Mouse (Mus musculus) embryonic facial prominence, embryonic 10.5 days (tissue): ENCODE results near the gene Hes3. TPM values are rescaled to one million over a fixed set of nuclear protein-coding genes. Genes with fewer than 3 reads are reported as not detected.

Source experiments
- DNase-seq: peaks from one replicate; pipeline ENCODE4 v3.0.0-alpha.2; 2017; ENCODE audit warnings: low spot score
- H3K27ac ChIP-seq: fragments of 300-500 bp; sonication (generic); replicated peaks from 2 replicates; pipeline ENCODE4 v1.5.1; 2016; ENCODE audit warnings: mild to moderate bottlenecking
- H3K27me3 ChIP-seq: fragments of 300-500 bp; sonication (generic); replicated peaks from 2 replicates; pipeline ENCODE4 v1.6.1; 2016; ENCODE audit warnings: low read depth, mild to moderate bottlenecking; ENCODE audit not compliant: poor library complexity, severe bottlenecking
- H3K36me3 ChIP-seq: fragments of 300-500 bp; sonication (generic); replicated peaks from 2 replicates; pipeline ENCODE4 v1.6.1; 2016; ENCODE audit warnings: mild to moderate bottlenecking, moderate library complexity
- H3K4me1 ChIP-seq: fragments of 300-500 bp; sonication (generic); 2 replicates; pipeline ENCODE4 v1.6.1; 2016
- H3K4me3 ChIP-seq: fragments of 300-500 bp; sonication (generic); 2 replicates; pipeline ENCODE4 v1.5.1; 2016; ENCODE audit warnings: mild to moderate bottlenecking, moderate library complexity
- H3K9me3 ChIP-seq: fragments of 300-500 bp; sonication (generic); 2 replicates; pipeline ENCODE4 v1.6.1; 2016; ENCODE audit warnings: mild to moderate bottlenecking
- WGBS: fragments of 180-500 bp; shearing (Covaris S2); methylation state at CpG from one replicate; pipeline ENCODE4 v1.1.7; 2016; 5-methylcytosine and 5-hydroxymethylcytosine counted together
- polyA plus RNA-seq: library from polyadenylated mRNA; unstranded; fragments of >200 nt; fragmentation: Nextera tagmentation; extraction: Ambion mirVana; gene quantifications from 2 replicates; pipeline ENCODE4 v1.2.1, GENCODE M21; 2016

Gene Hes3
- polyA plus RNA-seq, 1 experiment from 2014 or later, result 0.10 TPM

DNA sequence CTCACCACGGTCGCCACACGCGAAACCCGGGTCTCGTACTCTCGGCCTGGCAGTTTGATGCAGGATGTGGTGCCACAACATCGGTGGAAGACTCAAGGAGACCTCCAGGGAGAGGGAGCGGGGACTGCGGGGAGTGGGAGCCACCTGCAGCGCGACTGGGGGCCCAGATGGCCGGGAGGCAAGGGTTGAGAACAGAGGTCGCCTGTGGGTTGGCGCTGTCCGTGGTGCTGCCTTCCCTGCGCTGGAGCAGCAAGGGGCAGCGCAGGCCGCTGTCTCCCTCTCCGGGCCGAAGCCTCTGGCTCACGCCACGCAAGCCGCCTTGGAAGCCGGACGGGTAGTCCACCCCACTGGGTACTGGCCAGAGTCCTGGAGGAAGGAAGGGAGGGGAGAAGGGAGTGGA is 4.6 kb downstream of the Hes3 start:
- Histone ChIP-seq H3K27ac (no peak overlapping the region), H3K4me3 (peak overlapping the region; percentile 8; the same call in 1 of the 2 replicates)
- 4% methylated on average over 26 of the region's 26 CpGs for WGBS

DNA sequence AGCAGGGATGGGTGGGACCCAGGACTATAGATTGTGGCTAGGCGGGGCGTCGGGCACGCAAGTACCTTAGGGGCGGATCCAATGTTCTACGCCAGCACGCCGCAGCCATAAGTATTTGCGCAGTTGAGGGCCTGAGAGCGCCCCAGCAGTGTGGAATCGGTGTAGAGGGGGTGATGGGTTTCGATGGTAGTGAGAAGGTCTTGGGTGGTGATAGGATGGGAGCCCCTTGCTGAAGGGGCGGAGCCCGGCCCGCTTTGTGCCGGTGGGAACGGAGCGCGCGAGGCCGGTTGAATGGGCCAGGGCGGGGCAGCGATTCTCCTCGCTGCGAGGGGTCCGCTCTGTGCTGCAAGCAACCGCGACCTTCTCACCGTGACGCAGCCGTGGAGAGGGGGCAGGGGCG is 5.3 kb downstream of the Hes3 start:
- peak overlapping the region; percentile 43 for H3K4me3 ChIP-seq
- 2% methylated on average over 32 of the region's 32 CpGs for WGBS
- H3K4me1 ChIP-seq, result peaks cover 52% of the 10 kb centered on the region
- H3K27ac ChIP-seq, result no peak overlapping the region
- peaks cover 2% of the 10 kb centered on the region; the same call in 1 of the 2 replicates for H3K9me3 ChIP-seq
- no peak for DNase-seq
- H3K27me3 ChIP-seq, result peaks cover 99% of the 10 kb centered on the region
- no peaks in the 10 kb centered on the region for H3K36me3 ChIP-seq

More for the DNA sequence above, 4.6 kb downstream of the Hes3 start:
- Histone ChIP-seq H3K36me3 (no peaks in the 10 kb centered on the region), H3K4me1 (peaks cover 59% of the 10 kb centered on the region), H3K27me3 (peaks cover 99% of the 10 kb centered on the region), H3K9me3 (peaks cover 2% of the 10 kb centered on the region; the same call in 1 of the 2 replicates)
- peak; percentile 84 for DNase-seq

DNA sequence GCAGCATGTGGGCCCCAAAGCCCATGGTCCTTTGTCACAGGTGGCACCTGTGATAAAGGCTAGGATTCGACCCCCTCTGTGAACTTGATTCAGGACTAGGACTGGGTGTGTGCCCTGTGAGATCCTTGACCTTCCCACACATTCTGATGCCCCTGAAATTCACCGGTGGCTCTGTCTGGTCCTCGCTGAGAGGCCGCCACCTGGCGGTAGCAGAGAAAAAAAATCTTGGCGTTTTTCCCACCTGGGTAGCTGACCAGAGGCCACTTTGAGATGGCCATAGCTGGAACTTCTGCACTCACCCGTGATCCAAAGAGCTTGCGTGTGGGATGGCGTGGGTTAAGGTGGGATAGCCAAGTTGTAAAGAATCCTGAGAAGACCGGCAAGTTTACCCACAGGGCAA is 6.0 kb downstream of the Hes3 start:
- DNase-seq, result peak; percentile 70
- peaks cover 2% of the 10 kb centered on the region; the same call in 1 of the 2 replicates for H3K9me3 ChIP-seq
- no peak overlapping the region for H3K4me3 ChIP-seq
- peaks cover 46% of the 10 kb centered on the region for H3K4me1 ChIP-seq
- WGBS, result 4% methylated on average over 10 of the region's 10 CpGs
- peaks cover 99% of the 10 kb centered on the region for H3K27me3 ChIP-seq
- no peaks in the 10 kb centered on the region for H3K36me3 ChIP-seq
- H3K27ac ChIP-seq, result no peak overlapping the region

DNA sequence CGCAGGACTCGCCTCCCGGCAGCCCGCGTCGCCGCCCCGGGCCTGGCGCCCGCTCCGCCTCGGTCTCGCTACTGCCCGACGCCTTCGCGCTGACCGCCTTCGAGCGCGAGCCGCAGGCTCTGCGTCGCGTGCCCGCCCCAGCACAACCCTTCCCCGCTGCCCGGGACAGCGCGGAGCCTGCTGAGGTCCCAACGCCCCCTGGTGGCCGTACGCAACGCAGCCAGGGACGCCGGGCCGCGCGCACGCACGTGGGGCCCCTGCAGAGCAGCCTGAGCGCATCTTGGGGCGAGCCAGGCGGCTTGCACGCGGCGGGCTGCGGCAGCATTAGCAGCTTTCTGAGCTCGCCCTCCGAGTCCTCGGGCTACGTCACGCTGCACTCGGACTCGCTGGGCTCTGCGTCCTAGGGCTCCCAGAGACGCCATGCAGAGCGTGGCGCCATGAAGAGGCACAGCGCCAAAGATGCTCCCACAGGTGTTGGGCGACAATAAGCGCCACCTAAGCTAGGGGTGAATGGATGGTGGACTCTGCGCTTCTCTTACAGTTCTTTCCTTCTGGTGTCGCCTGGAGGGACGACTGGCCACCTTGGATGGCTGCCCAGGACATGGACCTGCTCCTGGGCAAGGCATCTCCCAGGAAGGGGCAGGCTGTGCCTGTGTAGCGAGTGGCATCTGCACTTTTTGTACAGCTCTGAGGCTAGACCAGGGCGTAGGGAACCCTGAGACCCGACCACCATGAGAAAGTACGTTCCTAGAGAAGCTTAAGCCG is 8.1 kb downstream of the Hes3 start:
- 3% methylated on average over 70 of the region's 70 CpGs for WGBS

DNA sequence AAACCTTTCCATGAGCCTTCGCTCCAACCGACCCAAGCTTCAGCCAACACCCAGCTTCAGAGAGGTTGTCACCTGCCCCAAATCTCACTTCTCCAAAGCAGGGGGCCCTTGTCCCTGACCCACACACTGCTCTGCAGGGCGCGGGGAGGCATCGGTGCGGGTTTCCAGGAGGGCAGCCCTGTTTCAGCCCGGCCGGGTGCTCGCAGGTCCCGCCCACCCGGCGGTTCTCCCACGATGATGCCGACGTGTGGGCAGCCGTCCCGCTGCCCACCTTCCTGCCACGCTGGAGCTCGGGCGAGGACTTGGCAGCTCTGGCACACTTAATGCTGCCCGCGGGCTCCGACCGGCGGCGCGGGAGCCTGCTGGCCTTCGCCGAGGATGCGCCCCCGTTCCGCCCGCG is 8.7 kb downstream of the Hes3 start:
- H3K27me3 ChIP-seq, result peaks cover 92% of the 10 kb centered on the region
- no peak for DNase-seq
- H3K4me3 ChIP-seq, result peak overlapping the region; percentile 51
- H3K9me3 ChIP-seq, result no peaks in the 10 kb centered on the region
- H3K27ac ChIP-seq, result no peak overlapping the region; the same call in 1 of the 2 replicates
- H3K36me3 ChIP-seq, result 0 out of 2 replicates have a peak, but pooled peaks cover 3% of the 10 kb centered on the region
- H3K4me1 ChIP-seq, result peaks cover 32% of the 10 kb centered on the region
- WGBS, result 18% methylated on average over 34 of the region's 34 CpGs

More for the DNA sequence above, 8.1 kb downstream of the Hes3 start:
- H3K4me3 ChIP-seq, result peak overlapping the region; percentile 51
- H3K4me1 ChIP-seq, result peaks cover 37% of the 10 kb centered on the region
- peaks cover 99% of the 10 kb centered on the region for H3K27me3 ChIP-seq
- DNase-seq, result peak; percentile 93
- H3K36me3 ChIP-seq, result 0 out of 2 replicates have a peak, but pooled peaks cover 3% of the 10 kb centered on the region
- no peaks in the 10 kb centered on the region for H3K9me3 ChIP-seq
- H3K27ac ChIP-seq, result no peak overlapping the region; the same call in 1 of the 2 replicates

DNA sequence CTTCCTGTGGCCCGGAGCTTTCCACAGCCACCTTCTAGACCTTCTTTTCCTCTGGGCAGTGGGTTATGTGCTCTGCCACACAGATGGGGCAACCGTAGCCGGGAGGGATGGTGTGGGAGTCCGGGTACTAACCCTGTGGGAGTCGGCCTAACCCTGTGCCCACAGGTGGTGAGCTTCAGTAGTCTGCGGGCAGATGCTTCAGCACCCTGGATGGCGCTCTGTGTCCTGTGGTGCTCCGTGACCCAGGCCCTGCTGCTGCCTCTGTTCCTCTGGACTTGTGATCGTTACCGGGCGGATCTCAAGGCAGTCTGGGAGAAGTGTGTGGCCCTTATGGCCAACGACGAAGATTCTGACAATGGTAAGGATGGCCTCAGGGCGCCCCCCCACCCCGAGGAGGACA is 9.9 kb downstream of the Hes3 start:
- no peak overlapping the region for H3K27ac ChIP-seq
- WGBS, result 42% methylated on average over 15 of the region's 15 CpGs
- H3K4me1 ChIP-seq, result peaks cover 27% of the 10 kb centered on the region
- H3K9me3 ChIP-seq, result no peaks in the 10 kb centered on the region
- 0 out of 2 replicates have a peak, but pooled peaks cover 3% of the 10 kb centered on the region for H3K36me3 ChIP-seq
- peaks cover 89% of the 10 kb centered on the region for H3K27me3 ChIP-seq
- H3K4me3 ChIP-seq, result no peak overlapping the region
- no peak for DNase-seq

DNA sequence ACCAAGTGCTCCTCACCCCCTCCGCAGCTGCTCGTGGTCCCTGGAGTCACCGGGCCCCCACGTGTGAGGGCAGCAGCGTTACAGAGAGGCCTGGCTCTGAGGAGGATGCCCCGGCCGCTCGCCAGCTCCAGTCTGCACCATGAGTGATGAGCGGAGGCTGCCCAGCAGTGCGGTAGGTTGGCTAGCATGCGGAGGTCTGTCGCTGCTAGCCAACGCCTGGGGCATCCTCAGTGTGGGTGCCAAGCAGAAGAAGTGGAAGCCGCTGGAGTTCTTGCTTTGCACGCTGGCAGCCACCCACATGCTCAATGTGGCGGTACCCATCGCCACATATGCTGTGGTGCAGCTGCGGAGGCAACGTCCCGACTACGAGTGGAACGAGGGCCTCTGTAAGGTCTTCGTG is 12.5 kb downstream of the Hes3 start:
- no peak for DNase-seq
- 92% methylated on average over 23 of the region's 23 CpGs for WGBS
- Histone ChIP-seq H3K9me3 (no peaks in the 10 kb centered on the region), H3K36me3 (0 out of 2 replicates have a peak, but pooled peaks cover 3% of the 10 kb centered on the region), H3K4me3 (no peak overlapping the region), H3K27ac (no peak overlapping the region), H3K27me3 (peaks cover 89% of the 10 kb centered on the region), H3K4me1 (peaks cover 40% of the 10 kb centered on the region)

DNA sequence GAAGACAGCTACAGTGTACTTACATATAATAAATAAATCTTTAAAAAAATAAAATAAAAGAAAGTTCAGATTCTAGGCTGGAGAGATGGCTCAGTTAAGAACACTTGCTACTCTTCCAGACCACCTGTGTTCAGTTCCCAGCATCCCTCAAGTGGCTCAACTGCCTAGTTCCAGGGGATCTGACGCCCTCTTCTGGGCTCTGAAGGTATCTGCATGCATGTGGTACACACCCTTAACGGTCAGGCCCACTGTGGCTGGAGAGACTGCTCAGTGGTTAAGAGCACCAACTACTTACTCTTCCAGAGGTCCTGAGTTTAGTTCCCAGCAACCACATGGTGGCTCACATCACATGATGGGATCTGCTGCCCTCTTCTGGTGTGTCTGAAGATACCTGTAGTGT is 13.5 kb downstream of the Hes3 start:
- H3K4me1 ChIP-seq, result peaks cover 40% of the 10 kb centered on the region
- H3K27me3 ChIP-seq, result peaks cover 89% of the 10 kb centered on the region
- H3K4me3 ChIP-seq, result no peak overlapping the region
- H3K36me3 ChIP-seq, result 0 out of 2 replicates have a peak, but pooled peaks cover 3% of the 10 kb centered on the region
- DNase-seq, result no peak
- no peaks in the 10 kb centered on the region for H3K9me3 ChIP-seq
- 66% methylated on average over 2 of the region's 2 CpGs for WGBS
- H3K27ac ChIP-seq, result no peak overlapping the region

DNA sequence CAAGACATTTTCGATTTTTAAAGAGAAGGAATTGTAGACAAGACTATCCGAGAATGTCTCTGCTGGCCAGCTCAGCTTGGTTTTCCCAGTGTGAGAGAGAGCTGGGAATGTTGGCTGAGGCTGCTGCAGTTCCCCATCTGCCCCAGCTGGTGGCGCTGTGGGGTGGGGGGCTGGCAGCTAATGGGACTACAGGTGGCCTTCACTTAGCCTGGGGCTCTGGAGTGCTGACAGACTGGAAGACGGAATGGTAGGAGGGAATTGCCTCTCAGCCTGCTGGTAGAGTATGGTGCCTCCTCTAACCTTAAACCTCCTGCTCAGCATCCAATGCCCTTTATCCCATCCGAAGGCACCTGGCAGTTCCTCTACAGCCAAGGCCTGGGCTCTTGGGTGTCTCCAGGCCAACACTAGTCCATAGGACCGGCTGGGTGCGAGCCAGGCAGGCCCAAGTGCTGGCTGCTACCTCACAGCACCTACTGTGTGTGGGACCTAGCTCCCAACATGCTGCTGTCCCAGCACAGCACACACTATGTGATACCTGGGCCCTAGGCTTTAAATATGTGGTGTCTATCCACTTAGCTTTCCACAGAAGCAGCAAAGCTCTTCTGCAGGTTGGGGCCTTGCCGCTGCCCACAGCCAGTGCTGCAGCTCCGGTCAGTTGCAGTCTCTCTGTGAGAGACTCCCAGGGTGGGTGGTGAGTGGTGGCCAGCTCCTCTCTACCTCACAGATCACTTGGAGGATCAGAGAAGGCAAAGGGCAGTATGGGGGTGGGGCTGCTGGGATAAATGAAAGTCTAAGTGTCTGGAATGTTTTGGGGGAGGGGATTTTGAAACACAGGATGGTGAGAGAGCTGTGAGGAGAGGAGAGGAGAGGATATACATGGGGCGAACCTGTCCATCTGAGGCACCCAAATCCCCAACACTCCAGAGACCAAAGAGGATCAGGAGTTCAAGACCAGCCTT is 14.8 kb downstream of the Hes3 start:
- peaks cover 49% of the 10 kb centered on the region for H3K4me1 ChIP-seq
- peaks cover 88% of the 10 kb centered on the region for H3K27me3 ChIP-seq
- H3K9me3 ChIP-seq, result no peaks in the 10 kb centered on the region
- DNase-seq, result peak; percentile 66
- 0 out of 2 replicates have a peak, but pooled peaks cover 3% of the 10 kb centered on the region for H3K36me3 ChIP-seq
- H3K27ac ChIP-seq, result no peak overlapping the region
- 47% methylated on average over 10 of the region's 10 CpGs for WGBS
- no peak overlapping the region for H3K4me3 ChIP-seq

DNA sequence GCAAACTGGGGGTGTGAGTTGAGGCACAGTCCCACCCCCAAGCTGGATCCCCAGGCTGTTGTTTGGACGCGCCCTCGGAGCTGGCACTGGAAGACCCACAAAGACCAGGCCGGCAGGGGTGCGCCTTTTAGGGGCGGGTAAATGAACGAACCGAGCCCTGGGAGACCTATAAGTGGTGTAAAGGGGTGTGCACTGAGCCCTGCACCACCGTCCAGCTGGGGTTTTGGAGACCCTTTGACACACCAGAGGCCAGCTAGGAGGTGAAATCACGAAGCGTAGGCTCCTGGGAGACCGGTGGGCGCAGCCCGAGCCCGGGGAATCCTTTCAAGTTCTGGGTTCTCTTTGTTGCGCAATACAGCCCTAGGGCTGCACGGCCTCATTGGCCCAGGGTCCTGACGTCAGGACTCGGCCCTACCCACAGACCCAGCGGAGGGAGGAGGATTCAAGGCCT is 16.8 kb downstream of the Hes3 start:
- peak overlapping the region; percentile 75 for H3K4me3 ChIP-seq
- peak overlapping the region; percentile 81 for H3K27ac ChIP-seq
- H3K9me3 ChIP-seq, result no peaks in the 10 kb centered on the region
- no peaks in the 10 kb centered on the region for H3K36me3 ChIP-seq
- DNase-seq, result peak; percentile 66
- peaks cover 81% of the 10 kb centered on the region for H3K27me3 ChIP-seq
- peaks cover 61% of the 10 kb centered on the region for H3K4me1 ChIP-seq
- WGBS, result under 1% methylated on average over 20 of the region's 20 CpGs

DNA sequence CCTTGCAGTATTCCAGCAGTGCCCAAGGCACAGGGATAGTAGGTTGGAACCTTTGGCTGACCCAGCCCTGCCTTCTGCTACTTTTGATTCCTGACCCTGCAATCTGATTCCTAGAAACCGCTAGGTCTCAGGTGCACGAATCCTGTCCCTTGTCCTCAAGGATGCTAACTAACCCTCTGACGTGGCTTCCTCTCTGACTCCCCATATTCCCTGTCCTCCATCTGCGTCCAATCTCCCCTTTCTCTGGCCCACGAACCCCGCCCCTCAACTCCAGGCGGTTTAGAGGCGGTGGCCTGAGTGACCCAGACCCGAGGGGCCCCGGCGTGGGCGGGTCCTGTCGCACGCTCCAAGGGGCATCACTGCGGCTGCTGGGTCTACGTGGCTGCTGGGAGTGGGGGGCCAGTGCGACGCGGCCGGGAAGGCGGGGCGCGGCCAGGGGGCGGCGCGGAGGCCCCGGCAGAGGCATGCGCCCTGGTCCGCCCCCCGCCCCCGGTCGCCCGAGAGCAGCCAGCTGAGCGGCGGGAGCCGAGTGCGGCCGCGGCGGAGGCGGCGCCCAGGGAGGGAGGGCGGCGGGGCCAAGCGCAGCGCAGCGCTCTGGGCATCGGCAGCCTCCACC is 17.7 kb downstream of the Hes3 start, which contains the start of gene Gpr153:
Gene Gpr153 (plus strand): TSS at position 612 of the 616 bp plus-strand sequence.
- H3K27me3 ChIP-seq, result peaks cover 73% of the 10 kb centered on the region
- H3K9me3 ChIP-seq, result no peaks in the 10 kb centered on the region
- H3K4me1 ChIP-seq, result peaks cover 62% of the 10 kb centered on the region
- WGBS, result under 1% methylated on average over 48 of the region's 48 CpGs
- no peaks in the 10 kb centered on the region for H3K36me3 ChIP-seq
- peak within 1 kb of the TSS; percentile 75 for H3K4me3 ChIP-seq
- DNase-seq, result peak; percentile 79
- peak within 1 kb of the TSS; percentile 81 for H3K27ac ChIP-seq

DNA sequence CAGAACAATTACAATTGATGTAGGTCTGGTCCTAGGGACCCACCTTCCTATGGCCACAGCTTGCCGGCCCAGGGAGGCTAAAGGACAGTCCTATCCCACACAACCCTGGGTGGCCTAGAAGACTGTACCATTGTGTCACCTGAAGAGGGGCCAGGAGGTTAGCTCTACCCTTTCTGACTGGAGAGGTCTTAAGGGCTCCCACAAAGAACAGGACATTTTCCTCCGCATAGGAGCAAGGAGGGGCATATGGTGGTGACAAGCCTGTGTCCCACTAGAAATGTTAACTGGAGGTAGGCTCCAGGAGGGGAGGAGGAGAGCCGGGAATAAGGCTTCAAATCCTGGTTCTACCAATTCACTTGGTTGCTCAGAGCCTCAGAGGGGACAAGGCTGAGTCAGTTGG is 18.3 kb downstream of the Hes3 start:
- H3K27ac ChIP-seq, result peak overlapping the region; percentile 14; the same call in 1 of the 2 replicates
- H3K4me1 ChIP-seq, result peaks cover 66% of the 10 kb centered on the region
- DNase-seq, result no peak
- no peaks in the 10 kb centered on the region for H3K9me3 ChIP-seq
- H3K36me3 ChIP-seq, result no peaks in the 10 kb centered on the region; the same call in 1 of the 2 replicates
- 15% methylated on average over 3 of the region's 3 CpGs for WGBS
- H3K27me3 ChIP-seq, result peaks cover 70% of the 10 kb centered on the region
- peak overlapping the region; percentile 75; the same call in 1 of the 2 replicates for H3K4me3 ChIP-seq
